Mouse (Mus musculus) heart, adult 2 months (tissue): ENCODE measurements at regions not wholly inside any gene's neighbourhood (a gene's known extent, or its start where the extent isn't known, plus 50 kb on each side); places are given as distances from the start of the nearest gene placed in this dataset.

ENCODE experiments used
- CTCF ChIP-seq: fragments of 200-600 bp; IDR thresholded peaks from 2 replicates; pipeline ENCODE4 v1.8.1; 2022; ENCODE audit warnings: antibody characterized with exemption, mild to moderate bottlenecking, moderate library complexity
- POLR2A ChIP-seq: fragments of 200-500 bp; IDR thresholded peaks from 2 replicates; pipeline ENCODE4 v1.6.1; 2011; ENCODE audit warnings: mild to moderate bottlenecking, low read depth, low read length, control low read depth; ENCODE audit not compliant: insufficient read depth

- TF ChIP-seq CTCF (no peak), POLR2A (no peak)
Observed at GRCm38 (mm10) chr8:87372061-87372460, 100.3 kb downstream of the Cbln1 start.
